Comparison of ENCODE assay signal across 8 mouse cellular contexts in genomic region chr8:123318467-123318911, GRCm38 (mm10). TPM values are rescaled to one million over a fixed set of nuclear protein-coding genes. Genes with fewer than 3 reads are reported as not detected.
DNase-seq lines count a peak whose midpoint lies in the region; ATAC-seq lines count a peak whose summit lies in the region.

Gene Fanca, minus strand, starts transcription at chr8:123318576.

- peak within 1 kb of the TSS; percentile 62 for H3K9ac ChIP-seq in lung, embryonic 16.5 days (ENCODE audit: low read length)

- peak; percentile 99 for ATAC-seq in hematopoietic stem cell, adult 5-6 weeks (replicated peaks in 1 of 2; ENCODE audit: insufficient read depth in 1 of 2, low FRiP score in 2 of 2, low TSS enrichment in 1 of 2, low read depth in 1 of 2, poor library complexity in 2 of 2, severe bottlenecking in 2 of 2)
- ATAC-seq in lung, embryonic 16.5 days (ENCODE audit: low read depth) = peak; percentile 100

- no peaks in the 10 kb centered on the region for H3K9me3 ChIP-seq in lung, embryonic 16.5 days (ENCODE audit: control insufficient read depth, low read length)

- H3K4me3 ChIP-seq in lung, embryonic 16.5 days (ENCODE audit: low read length) = peak within 1 kb of the TSS; percentile 63

- peak within 1 kb of the TSS; percentile 67 for H3K4me2 ChIP-seq in lung, embryonic 16.5 days (ENCODE audit: low read depth, low read length)

- H3K27me3 ChIP-seq in lung, embryonic 16.5 days (ENCODE audit: control insufficient read depth, insufficient read depth, low read depth, low read length) = no peaks in the 10 kb centered on the region

- 0% methylated on average over 24 of the region's 24 CpGs for WGBS in lung, embryonic 16.5 days

- peaks cover 12% of the 10 kb centered on the region; the same call in 1 of the 2 replicates for H3K4me1 ChIP-seq in lung, embryonic 16.5 days (replicated peaks; ENCODE audit: control insufficient read depth, insufficient read depth, low read length)

- no peaks in the 10 kb centered on the region for H3K36me3 ChIP-seq in lung, embryonic 16.5 days (ENCODE audit: control insufficient read depth, insufficient read depth, low read length)

- H3K27ac ChIP-seq in lung, embryonic 16.5 days (ENCODE audit: low read length) = peak within 1 kb of the TSS; percentile 15; the same call in 1 of the 2 replicates

- peak; percentile 83 for DNase-seq in MEL-GATA-1-ER (ENCODE audit: extremely low read depth, low read depth)
- peak; percentile 89 for DNase-seq in cerebellum, adult 8-10 months
- DNase-seq in forelimb bud, embryonic 11.5 days (ENCODE audit: low read depth, low spot score) = peak; percentile 94
- peak; percentile 69 for DNase-seq in layer of hippocampus, adult 9-10 months (ENCODE audit: low spot score)
- DNase-seq in ovary, postnatal 10 days (ENCODE audit: low spot score) = peak; percentile 67
- peak; percentile 94 to 96 for DNase-seq in thymus, postnatal 10 days (ENCODE audit: low spot score in 2 of 2)

RNA-seq across cellular contexts. Expression of gene Fanca, which starts in this region (rescaled TPM):
- 23.7 and 38.5 TPM in 2 replicates for total RNA-seq in hematopoietic stem cell, adult 5-6 weeks (2017)
- 23.4 and 29.4 TPM in 2 replicates for polyA plus RNA-seq in lung, embryonic 16.5 days (2015; fragmentation: Nextera tagmentation; extraction: Ambion mirVana)

Comparison
In these comparisons a context has a peak if more than half of its experiments do, and no peak if none do; other contexts are left out.
1. Peak in every context shown above with its lines: DNase-seq, ATAC-seq, H3K4me3 ChIP-seq and H3K27ac ChIP-seq.